Mouse (Mus musculus): ENCODE results near the gene Unc79.

GRCm38 (mm10) chr12:102929764-102930163 is 18.9 kb upstream of the Unc79 start:
- TF ChIP-seq CTCF (IDR thresholded peaks at IDR 0.05; ENCODE audit: low read depth) = no peak
- no peak for TF ChIP-seq EP300 (IDR thresholded peaks at IDR 0.05; ENCODE audit: low read depth)
